Mouse (Mus musculus): ENCODE measurements around the gene Acin1. TPM values are rescaled to one million over a fixed set of nuclear protein-coding genes. Genes with fewer than 3 reads are reported as not detected.

Gene Acin1
- polyA plus RNA-seq (2016; fragmentation: Nextera tagmentation; extraction: Ambion mirVana) = 148 and 175 TPM in 2 replicates

GRCm38 (mm10) chr14:54686522-54687143 is at the start of gene Acin1:
Gene Acin1, minus strand, starts transcription at chr14:54686931.
- peaks cover 46% of the 10 kb centered on the region for H3K36me3 ChIP-seq

GRCm38 (mm10) chr14:54735221-54735620 is 48.5 kb upstream of the Acin1 start:
- H3K27me3 ChIP-seq = no peaks in the 10 kb centered on the region
- WGBS = 76% methylated on average over 4 of the region's 4 CpGs
- no peak overlapping the region for H3K4me3 ChIP-seq (replicated peaks)
- H3K4me1 ChIP-seq (replicated peaks) = no peaks in the 10 kb centered on the region; the same call in 1 of the 2 replicates
- no peak overlapping the region for H3K9ac ChIP-seq (replicated peaks)
- H3K4me2 ChIP-seq = no peak overlapping the region
- H3K9me3 ChIP-seq = no peaks in the 10 kb centered on the region
- no peak for ATAC-seq (ENCODE audit: insufficient number of reproducible peaks, insufficient read depth, low FRiP score, low TSS enrichment, low read depth)
- H3K27ac ChIP-seq = no peak overlapping the region
- no peaks in the 10 kb centered on the region for H3K36me3 ChIP-seq

More at GRCm38 (mm10) chr14:54686522-54687143, at the start of gene Acin1:
- Histone ChIP-seq H3K4me2 (peak within 1 kb of the TSS; percentile 86), H3K9me3 (no peaks in the 10 kb centered on the region), H3K9ac (replicated peaks) (peak within 1 kb of the TSS; percentile 95), H3K4me3 (replicated peaks) (peak within 1 kb of the TSS; percentile 80), H3K4me1 (replicated peaks) (peaks cover 21% of the 10 kb centered on the region), H3K27me3 (no peaks in the 10 kb centered on the region), H3K27ac (peak within 1 kb of the TSS; percentile 95)
- ATAC-seq (ENCODE audit: insufficient number of reproducible peaks, insufficient read depth, low FRiP score, low TSS enrichment, low read depth) = peak; percentile 97
- under 1% methylated on average over 44 of the region's 44 CpGs for WGBS

- no peak for ATAC-seq (ENCODE audit: insufficient number of reproducible peaks, insufficient read depth, low FRiP score, low TSS enrichment, low read depth)
- Histone ChIP-seq H3K27me3 (no peaks in the 10 kb centered on the region), H3K4me1 (replicated peaks) (no peaks in the 10 kb centered on the region; the same call in 1 of the 2 replicates), H3K36me3 (no peaks in the 10 kb centered on the region), H3K4me2 (no peak overlapping the region), H3K9me3 (no peaks in the 10 kb centered on the region), H3K27ac (no peak overlapping the region), H3K4me3 (replicated peaks) (no peak overlapping the region), H3K9ac (replicated peaks) (no peak overlapping the region)
- 80% methylated on average over 4 of the region's 4 CpGs for WGBS
Measured at GRCm38 (mm10) chr14:54734004-54734403, 47.3 kb upstream of the Acin1 start.

GRCm38 (mm10) chr14:54732206-54732605 is 45.5 kb upstream of the Acin1 start:
- H3K4me2 ChIP-seq = no peak overlapping the region
- no peak for ATAC-seq (ENCODE audit: insufficient number of reproducible peaks, insufficient read depth, low FRiP score, low TSS enrichment, low read depth)
- H3K27me3 ChIP-seq = no peaks in the 10 kb centered on the region
- H3K36me3 ChIP-seq = no peaks in the 10 kb centered on the region
- H3K27ac ChIP-seq = no peak overlapping the region
- no peak overlapping the region for H3K9ac ChIP-seq (replicated peaks)
- H3K4me1 ChIP-seq (replicated peaks) = no peaks in the 10 kb centered on the region; the same call in 1 of the 2 replicates
- no peak overlapping the region for H3K4me3 ChIP-seq (replicated peaks)
- H3K9me3 ChIP-seq = no peaks in the 10 kb centered on the region
- 92% methylated on average over 8 of the region's 8 CpGs for WGBS

- Histone ChIP-seq H3K4me3 (replicated peaks) (no peak overlapping the region), H3K9ac (replicated peaks) (no peak overlapping the region), H3K36me3 (no peaks in the 10 kb centered on the region), H3K4me2 (no peak overlapping the region), H3K27me3 (no peaks in the 10 kb centered on the region), H3K27ac (no peak overlapping the region), H3K9me3 (no peaks in the 10 kb centered on the region), H3K4me1 (replicated peaks) (no peaks in the 10 kb centered on the region)
- ATAC-seq (ENCODE audit: insufficient number of reproducible peaks, insufficient read depth, low FRiP score, low TSS enrichment, low read depth) = no peak
- WGBS = 87% methylated on average over 6 of the region's 6 CpGs
Measured at GRCm38 (mm10) chr14:54730305-54730704, 43.6 kb upstream of the Acin1 start.

GRCm38 (mm10) chr14:54728823-54729653 is 42.3 kb upstream of the Acin1 start:
- H3K9ac ChIP-seq (replicated peaks) = no peak overlapping the region
- no peaks in the 10 kb centered on the region for H3K4me1 ChIP-seq (replicated peaks)
- WGBS = 76% methylated on average over 13 of the region's 13 CpGs
- no peak overlapping the region for H3K4me3 ChIP-seq (replicated peaks)
- no peaks in the 10 kb centered on the region for H3K9me3 ChIP-seq
- H3K27ac ChIP-seq = no peak overlapping the region
- H3K4me2 ChIP-seq = no peak overlapping the region
- no peaks in the 10 kb centered on the region for H3K36me3 ChIP-seq
- no peaks in the 10 kb centered on the region for H3K27me3 ChIP-seq
- no peak for ATAC-seq (ENCODE audit: insufficient number of reproducible peaks, insufficient read depth, low FRiP score, low TSS enrichment, low read depth)

- H3K27me3 ChIP-seq = no peaks in the 10 kb centered on the region
- H3K27ac ChIP-seq = no peak overlapping the region
- no peak overlapping the region for H3K9ac ChIP-seq (replicated peaks)
- no peaks in the 10 kb centered on the region for H3K4me1 ChIP-seq (replicated peaks)
- no peaks in the 10 kb centered on the region for H3K36me3 ChIP-seq
- H3K4me3 ChIP-seq (replicated peaks) = no peak overlapping the region
- H3K4me2 ChIP-seq = no peak overlapping the region
- H3K9me3 ChIP-seq = no peaks in the 10 kb centered on the region
- WGBS = 75% methylated on average over 5 of the region's 5 CpGs
- ATAC-seq (ENCODE audit: insufficient number of reproducible peaks, insufficient read depth, low FRiP score, low TSS enrichment, low read depth) = no peak
Measured at GRCm38 (mm10) chr14:54727565-54727964, 40.8 kb upstream of the Acin1 start.

GRCm38 (mm10) chr14:54724049-54724448 is 37.3 kb upstream of the Acin1 start:
- Histone ChIP-seq H3K36me3 (no peaks in the 10 kb centered on the region), H3K27ac (no peak overlapping the region), H3K27me3 (no peaks in the 10 kb centered on the region), H3K9ac (replicated peaks) (no peak overlapping the region), H3K4me3 (replicated peaks) (no peak overlapping the region), H3K9me3 (no peaks in the 10 kb centered on the region), H3K4me2 (no peak overlapping the region), H3K4me1 (replicated peaks) (no peaks in the 10 kb centered on the region)
- ATAC-seq (ENCODE audit: insufficient number of reproducible peaks, insufficient read depth, low FRiP score, low TSS enrichment, low read depth) = no peak
- WGBS = 74% methylated on average over 6 of the region's 6 CpGs

- Histone ChIP-seq H3K27ac (no peak overlapping the region), H3K9ac (replicated peaks) (no peak overlapping the region), H3K36me3 (no peaks in the 10 kb centered on the region), H3K4me1 (replicated peaks) (no peaks in the 10 kb centered on the region), H3K4me2 (no peak overlapping the region), H3K9me3 (no peaks in the 10 kb centered on the region), H3K4me3 (replicated peaks) (no peak overlapping the region), H3K27me3 (no peaks in the 10 kb centered on the region)
- WGBS = 78% methylated on average over 10 of the region's 10 CpGs
- ATAC-seq (ENCODE audit: insufficient number of reproducible peaks, insufficient read depth, low FRiP score, low TSS enrichment, low read depth) = no peak
Measured at GRCm38 (mm10) chr14:54721711-54722110, 35.0 kb upstream of the Acin1 start.

- H3K9me3 ChIP-seq = no peaks in the 10 kb centered on the region
- no peak overlapping the region for H3K4me2 ChIP-seq
- ATAC-seq (ENCODE audit: insufficient number of reproducible peaks, insufficient read depth, low FRiP score, low TSS enrichment, low read depth) = no peak
- H3K36me3 ChIP-seq = no peaks in the 10 kb centered on the region
- no peaks in the 10 kb centered on the region for H3K27me3 ChIP-seq
- WGBS = 92% methylated on average over 7 of the region's 7 CpGs
- H3K4me3 ChIP-seq (replicated peaks) = no peak overlapping the region
- H3K27ac ChIP-seq = no peak overlapping the region
- H3K4me1 ChIP-seq (replicated peaks) = no peaks in the 10 kb centered on the region
- H3K9ac ChIP-seq (replicated peaks) = no peak overlapping the region
Measured at GRCm38 (mm10) chr14:54720654-54721350, 34.1 kb upstream of the Acin1 start.

GRCm38 (mm10) chr14:54720041-54720440 is 33.3 kb upstream of the Acin1 start:
- WGBS = 88% methylated on average over 11 of the region's 11 CpGs
- H3K27ac ChIP-seq = no peak overlapping the region
- H3K9ac ChIP-seq (replicated peaks) = no peak overlapping the region
- no peak for ATAC-seq (ENCODE audit: insufficient number of reproducible peaks, insufficient read depth, low FRiP score, low TSS enrichment, low read depth)
- no peaks in the 10 kb centered on the region for H3K36me3 ChIP-seq
- H3K27me3 ChIP-seq = 0 out of 2 replicates have a peak, but pooled peaks cover 2% of the 10 kb centered on the region
- H3K4me3 ChIP-seq (replicated peaks) = no peak overlapping the region
- no peak overlapping the region for H3K4me2 ChIP-seq
- H3K4me1 ChIP-seq (replicated peaks) = peaks cover 1% of the 10 kb centered on the region
- no peaks in the 10 kb centered on the region for H3K9me3 ChIP-seq

All from limb, embryonic 12.5 days (tissue).